Mouse (Mus musculus) granulocyte monocyte progenitor cell, adult 5-6 weeks (primary cell): Measurements from ENCODE around the gene Apc2. TPM values are rescaled to one million over a fixed set of nuclear protein-coding genes. Genes with fewer than 3 reads are reported as not detected.

Experiments
- ATAC-seq: replicated peaks from 2 replicates; pipeline ENCODE4 v1.8.0; 2016; ENCODE audit warnings: mild to moderate bottlenecking, moderate TSS enrichment, inconsistent platforms; ENCODE audit not compliant: poor library complexity, severe bottlenecking
- total RNA-seq, 2 experiments: library from RNA; stranded (forward) in 1 of 2; stranded (reverse) in 1 of 2; fragments of 200-712, 200-1000 nt in 1 of 2; fragments of >200 nt in 1 of 2; fragmentation: Nextera tagmentation in 1 of 2; gene quantifications; 2 replicates each; pipeline ENCODE4 v1.2.3; 2014 to 2017

The Apc2 gene
- total RNA-seq, 2 experiments from 2014 or later = not detected

DNA sequence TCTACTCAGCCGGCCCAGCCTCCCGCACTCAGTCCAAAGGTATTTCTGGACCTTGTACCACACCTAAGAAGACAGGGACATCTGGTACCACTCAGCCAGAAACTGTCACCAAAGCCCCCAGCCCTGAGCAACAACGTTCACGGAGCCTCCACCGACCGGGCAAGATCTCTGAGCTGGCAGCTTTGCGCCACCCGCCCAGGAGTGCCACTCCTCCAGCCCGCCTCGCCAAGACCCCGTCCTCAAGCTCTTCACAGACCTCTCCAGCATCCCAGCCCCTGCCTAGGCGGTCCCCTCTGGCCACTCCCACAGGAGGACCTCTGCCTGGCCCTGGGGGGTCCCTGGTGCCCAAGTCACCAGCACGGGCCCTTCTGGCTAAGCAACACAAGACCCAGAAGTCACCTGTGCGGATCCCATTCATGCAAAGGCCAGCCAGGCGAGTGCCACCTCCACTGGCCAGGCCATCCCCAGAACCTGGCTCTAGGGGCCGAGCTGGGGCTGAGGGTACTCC lies 18.8 kb downstream of the Apc2 start:
- ATAC-seq = no peak

DNA sequence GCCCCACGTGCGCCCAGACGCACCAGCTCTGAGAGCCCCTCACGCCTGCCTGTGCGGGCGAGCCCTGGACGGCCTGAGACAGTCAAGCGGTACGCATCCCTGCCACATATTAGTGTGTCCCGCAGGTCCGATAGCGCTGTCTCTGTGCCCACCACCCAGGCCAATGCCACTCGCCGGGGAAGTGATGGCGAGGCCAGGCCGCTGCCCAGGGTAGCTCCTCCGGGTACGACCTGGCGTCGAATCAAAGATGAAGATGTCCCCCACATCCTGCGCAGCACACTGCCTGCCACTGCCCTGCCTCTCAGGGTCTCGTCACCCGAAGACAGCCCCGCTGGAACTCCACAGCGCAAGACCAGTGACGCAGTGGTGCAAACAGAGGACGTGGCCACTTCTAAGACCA lies 19.5 kb downstream of the Apc2 start:
- ATAC-seq = no peak

DNA sequence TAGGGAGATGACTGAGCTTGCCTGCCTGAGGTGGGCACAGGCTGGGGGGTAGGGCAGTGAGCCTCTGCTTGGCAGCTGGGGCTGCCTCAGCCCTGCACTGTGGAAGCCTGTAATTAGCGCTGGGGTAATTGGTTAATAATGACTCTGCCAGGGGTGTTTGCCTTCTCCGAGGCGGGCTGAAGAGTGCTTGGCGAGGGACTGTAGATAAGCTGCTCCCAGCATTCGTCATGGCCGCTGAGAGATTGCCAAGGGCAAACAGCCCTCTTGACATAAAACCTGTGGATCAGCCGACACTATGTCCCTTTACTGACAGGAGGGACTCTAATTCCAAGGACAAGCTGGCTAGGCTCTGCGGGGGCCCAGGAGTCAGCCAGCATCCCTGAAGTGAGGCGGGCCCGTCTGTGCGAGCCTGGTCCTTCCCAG lies 20.6 kb downstream of the Apc2 start:
- ATAC-seq = no peak

DNA sequence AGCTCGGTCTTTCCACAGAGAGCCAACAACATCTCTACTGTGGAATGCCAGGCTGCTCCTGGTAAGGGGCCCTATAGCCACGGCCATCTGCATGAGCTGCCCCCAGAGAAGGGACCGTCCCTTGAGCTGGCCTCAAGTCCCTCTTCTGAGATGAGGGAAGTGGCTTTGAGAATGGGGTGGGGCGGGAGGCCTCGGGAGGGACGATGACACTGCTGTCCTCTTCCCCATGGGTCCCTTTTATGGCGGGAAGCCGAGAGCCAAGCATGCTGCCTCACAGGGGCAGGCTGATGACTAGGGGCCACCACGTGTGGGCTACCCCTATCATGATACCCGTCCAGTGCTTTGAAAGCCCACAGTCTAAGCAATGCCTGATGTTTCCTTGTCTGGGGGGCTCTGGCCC lies 21.2 kb downstream of the Apc2 start:
- no peak for ATAC-seq

DNA sequence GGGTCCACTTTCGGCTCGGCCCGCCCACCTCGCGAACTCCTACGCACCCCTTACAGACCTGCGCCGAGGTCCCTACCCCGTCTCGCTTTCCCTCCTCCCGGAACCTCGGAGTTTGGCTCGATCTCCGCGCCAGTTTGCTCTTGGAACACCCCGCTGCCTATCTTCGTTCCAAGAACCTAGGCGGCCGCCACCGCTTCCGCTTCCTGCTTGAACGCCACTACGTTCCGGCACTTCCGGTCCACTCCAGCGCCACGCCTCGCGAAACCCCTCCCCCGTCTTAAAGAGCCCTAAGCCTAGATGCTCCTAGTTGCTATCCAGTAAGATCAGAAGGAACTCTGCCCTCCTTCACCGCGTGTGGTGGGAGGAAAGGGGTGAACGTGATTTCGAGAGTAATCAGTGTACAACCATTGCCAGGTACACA lies 24.6 kb downstream of the Apc2 start, which contains the start of gene 2310011J03Rik:
Gene 2310011J03Rik (minus strand): TSS at position 198 of the 421 bp plus-strand sequence.
- ATAC-seq = peak; percentile 60

DNA sequence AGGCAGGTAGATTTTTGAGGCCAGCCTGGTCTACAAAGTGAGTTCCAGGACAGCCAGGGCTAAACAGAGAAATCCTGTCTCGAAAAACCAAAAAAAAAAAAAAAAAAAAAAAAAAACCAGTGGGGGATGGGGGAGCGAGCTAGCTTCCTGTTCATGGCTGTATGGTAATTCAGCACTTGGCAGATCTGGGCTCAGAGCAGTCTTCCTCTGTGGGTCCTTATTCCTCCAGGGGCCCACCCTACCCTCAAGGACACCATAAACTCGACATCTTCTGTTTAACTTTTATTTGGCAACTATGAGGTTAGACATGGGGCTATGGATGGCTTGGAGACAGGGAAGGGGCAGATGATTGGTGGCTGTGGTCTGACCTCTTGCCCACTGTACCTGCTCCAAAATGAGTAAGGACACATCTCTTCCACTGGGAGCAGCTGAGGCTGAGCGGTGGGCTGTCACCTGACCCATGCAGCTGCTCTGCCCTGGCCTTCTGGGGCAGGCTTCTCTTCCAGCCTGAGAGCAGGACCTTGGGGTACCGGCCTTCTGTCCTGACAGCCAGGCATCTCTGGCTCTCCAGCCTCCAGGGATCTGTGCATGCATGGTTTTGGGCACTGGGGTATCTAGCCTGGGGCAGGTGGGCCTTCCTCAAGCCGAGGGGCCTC lies 25.4 kb downstream of the Apc2 start:
- ATAC-seq = no peak

DNA sequence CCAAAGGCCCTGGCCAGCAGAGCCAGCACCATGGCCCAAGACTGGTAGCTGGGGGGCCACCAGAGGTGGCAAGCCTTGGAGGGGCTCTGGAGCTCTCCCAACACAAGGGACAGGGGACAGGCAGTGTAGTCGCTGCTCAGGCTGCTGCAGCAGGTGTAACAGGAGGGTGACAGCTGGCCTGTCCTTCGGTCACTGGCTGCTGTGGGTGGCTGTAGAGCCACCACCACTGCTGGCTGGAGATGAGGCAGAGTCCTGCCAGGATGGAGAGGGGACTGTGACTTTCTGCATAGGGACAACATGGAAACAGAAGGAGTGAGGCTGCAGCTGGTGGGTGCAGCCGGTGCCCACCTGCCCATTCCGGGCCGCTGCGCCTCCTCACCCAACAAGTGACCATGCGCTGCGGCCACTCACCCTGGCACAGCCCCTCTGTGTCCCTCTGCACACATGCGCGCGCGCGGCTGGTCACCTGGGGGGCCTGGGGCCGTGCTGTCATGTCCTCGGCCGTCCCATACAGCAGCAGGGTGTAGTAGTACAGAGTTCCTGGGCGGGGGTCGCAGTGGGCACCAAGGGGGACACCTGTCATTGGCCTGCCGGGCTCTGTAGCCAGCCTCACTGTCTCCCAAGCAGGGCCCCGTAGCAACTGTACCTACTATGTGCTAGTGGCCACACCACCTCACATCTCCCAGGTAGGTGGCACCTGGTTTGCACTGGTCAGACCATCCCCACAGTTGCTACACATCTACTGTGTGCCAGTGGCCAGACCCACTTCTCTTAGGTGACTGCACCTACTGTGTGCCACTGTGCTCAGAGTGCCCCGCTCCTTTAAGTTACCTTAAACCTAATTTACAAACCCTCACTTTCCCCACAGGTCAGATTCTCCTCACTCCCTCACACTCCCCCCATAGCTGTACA lies 26.1 kb downstream of the Apc2 start:
- ATAC-seq = no peak

DNA sequence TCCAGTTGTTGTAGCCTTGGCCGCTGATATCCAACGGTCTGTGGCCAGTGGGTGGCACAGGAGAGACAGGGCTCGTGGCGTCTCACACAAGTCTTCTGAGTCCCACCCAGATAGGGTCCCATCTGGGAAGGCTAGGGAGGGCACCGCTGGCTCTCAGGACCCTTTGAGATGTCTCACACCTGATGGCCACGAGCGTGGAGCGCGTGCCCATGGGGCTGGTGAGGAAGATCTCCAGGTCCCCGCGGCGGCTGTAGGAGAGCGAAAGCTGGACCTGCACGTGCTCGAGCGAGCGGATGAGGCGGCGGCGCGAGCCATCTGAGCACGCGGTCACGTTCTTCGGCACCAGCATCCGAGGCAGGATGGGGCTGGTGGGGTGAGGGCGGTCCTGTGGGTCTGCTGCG lies 27.0 kb downstream of the Apc2 start:
- ATAC-seq = 0 out of 2 replicates have a peak, but pooled peaks have one; percentile 10

DNA sequence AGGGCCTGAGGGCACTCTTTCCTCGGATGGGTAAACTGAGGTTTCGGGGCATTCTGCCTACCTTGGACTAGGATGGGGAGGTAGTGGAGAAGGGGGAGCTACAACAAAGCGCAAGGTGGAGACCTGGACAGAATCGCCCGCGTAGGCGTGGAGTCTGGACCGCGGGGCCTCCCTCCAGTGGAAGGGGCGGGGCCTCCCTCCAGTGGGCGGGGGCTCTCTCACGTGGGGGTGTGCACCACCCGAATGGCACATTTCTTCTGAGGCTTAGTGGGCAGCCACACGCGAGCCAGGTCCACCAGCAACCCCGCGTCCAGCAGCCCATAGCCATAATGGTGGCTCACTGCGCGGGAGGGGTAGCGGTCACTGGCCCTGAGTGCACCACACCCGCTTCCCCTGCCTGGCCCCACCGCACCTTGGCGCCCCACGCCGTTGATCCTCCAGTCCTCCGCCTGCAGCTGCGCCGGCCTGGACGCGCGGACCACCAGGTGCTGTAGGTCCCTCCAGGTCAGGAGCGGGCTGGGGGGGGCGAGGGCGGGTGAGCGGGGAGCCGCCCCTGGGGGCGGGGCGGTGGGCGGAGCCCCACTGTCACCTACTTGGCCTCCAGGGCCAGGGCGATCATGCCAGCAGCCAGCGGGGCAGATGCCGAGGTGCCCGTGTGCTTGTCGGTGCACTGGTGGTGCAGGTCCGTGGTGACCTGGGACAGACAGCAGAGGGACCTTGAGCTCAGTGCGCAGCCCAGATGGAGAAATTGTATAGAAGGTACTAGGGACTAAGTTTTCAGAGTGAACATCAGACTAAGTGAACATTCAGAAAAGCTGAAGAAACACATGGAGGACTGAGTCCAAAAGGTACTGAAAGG lies 27.7 kb downstream of the Apc2 start:
- peak; percentile 49 for ATAC-seq

DNA sequence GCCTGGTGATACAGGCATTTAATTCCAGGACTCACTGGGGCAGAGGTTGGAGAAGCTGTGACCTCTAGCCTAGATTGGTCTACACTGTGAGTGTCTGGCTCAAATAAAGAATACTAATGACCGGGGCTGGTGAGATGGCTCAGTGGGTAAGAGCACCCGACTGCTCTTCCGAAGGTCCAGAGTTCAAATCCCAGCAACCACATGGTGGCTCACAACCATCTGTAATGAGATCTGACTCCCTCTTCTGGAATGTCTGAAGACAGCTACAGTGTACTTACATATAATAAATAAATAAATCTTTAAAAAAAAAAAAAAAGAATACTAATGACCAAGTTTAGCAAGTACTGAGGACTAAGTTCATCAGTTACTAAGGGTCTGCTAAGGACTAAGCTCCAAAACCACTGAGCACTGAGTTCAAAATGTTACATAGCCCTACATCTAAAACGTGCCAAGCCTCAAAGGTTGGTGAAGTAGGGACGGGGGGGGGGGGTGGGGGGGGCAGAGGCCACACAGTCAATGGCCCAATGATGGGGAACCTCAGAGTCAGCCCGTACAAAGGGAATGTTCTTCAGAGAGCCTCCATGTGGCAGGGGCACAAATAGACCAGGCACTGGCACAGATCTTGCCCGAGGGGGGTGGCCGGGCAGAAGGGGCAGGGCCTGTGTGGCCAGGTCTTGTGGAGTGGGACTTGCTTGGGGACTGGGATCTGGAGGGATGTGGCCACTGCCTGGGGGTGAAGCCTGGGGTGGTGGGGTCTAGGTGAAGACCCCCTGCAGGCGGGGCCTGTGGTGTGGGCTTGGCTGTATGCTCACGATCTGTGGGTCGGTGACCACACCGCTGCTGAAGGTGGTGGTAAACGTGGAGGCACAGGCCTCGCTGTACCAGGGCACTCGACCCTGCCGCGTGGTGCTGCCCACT lies 28.6 kb downstream of the Apc2 start:
- ATAC-seq = no peak

DNA sequence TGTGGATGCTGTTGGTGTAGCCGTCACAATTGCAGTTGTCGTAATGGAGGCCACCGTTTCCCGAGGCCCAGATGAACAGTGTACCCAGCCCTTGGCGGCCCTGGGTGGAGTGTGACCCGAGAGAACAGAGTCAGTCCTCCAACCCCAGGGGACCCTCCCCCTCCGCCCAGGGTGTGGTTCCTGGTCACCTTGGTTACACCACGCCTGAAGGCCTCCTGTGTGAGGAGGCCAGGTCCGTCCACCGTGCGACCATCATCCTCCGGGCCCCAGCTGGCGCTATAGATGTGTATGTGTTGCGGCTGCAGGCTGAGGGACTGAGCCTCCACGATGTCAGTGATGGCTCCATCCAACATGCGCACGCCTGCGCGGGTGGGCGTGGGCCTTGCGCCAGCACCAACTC lies 29.3 kb downstream of the Apc2 start:
- ATAC-seq = no peak

DNA sequence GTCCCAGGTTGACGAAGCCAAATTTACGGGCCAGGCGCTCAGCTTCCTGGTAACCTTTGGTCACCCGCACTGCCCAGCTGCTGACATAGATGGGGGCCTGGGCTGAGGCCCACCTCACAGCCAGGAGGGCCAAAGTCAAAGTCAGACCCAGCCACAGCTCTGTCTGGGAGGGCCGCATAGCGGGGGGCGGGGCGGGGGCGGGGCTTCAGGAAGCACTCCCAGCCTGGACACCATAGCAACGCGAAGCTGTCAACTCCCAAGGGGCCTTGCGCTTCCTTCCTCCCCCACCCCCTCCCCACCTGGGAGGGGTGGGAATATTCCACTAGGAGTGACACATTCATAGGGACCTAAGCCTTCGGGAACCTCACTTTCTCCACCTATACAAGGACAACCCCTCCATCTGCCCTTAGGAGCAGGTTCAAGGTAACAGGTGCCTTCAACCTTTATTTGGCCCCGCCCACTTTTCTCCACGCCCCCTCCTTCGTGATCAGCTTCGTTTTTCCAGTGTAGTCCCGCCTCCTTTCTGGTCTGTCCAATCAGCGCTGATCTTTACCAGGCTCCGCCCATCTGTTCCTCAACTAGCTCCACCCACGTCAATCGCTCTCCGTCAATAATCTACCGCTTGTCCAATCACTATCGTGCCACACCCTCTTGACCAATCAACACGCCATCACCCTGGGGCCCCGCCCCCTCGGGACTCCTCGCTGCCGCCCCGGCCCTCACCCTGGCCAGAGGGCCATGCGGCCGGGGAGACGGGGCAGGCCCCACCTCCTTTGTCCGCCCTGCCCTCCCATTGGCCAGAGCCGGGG lies 33.7 kb downstream of the Apc2 start, which contains the start of the genes Pcsk4 and Reep6:
Gene Pcsk4 (minus strand): TSS at position 226 of the 809 bp plus-strand sequence.
Gene Reep6 (plus strand): TSS at position 681 of the 809 bp plus-strand sequence.
- peak; percentile 95 for ATAC-seq

DNA sequence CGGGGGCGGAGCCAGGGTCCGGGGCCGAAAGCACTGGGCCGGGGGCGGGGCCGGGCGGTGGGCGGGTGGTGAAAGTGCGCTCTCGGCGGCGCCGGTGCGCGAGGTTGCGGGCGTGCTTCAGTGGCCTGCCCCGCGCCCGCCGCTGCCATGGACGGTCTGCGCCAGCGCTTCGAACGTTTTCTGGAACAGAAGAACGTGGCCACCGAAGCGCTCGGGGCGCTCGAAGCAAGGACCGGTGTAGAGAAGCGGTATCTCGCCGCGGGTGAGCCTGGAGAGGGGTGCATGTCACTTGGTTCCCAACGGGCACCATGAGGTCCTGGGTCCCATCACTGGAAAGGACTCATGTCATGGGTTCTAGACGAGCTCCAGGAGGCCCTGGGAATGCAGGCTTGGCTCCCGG lies 34.3 kb downstream of the Apc2 start:
- no peak for ATAC-seq

DNA sequence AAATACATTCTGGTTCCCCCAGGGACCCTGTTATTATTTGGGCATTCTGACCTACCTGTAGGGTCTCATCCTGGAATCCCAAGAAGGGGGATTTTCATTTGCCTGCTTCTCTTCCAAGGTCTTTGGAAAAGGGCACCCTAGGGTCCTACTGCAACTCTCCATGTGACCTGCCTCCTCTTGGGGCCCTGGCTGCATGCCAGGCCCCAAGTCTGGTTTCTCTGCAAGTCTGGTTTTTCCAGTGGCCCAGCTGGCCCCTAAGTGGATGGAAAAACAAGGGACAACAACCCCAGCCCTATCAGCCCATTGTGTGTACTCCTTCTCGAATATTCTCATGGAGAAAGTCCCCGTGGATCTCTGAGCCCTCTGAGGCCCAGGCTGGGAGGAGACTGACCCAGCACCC lies 35.1 kb downstream of the Apc2 start:
- ATAC-seq = no peak

DNA sequence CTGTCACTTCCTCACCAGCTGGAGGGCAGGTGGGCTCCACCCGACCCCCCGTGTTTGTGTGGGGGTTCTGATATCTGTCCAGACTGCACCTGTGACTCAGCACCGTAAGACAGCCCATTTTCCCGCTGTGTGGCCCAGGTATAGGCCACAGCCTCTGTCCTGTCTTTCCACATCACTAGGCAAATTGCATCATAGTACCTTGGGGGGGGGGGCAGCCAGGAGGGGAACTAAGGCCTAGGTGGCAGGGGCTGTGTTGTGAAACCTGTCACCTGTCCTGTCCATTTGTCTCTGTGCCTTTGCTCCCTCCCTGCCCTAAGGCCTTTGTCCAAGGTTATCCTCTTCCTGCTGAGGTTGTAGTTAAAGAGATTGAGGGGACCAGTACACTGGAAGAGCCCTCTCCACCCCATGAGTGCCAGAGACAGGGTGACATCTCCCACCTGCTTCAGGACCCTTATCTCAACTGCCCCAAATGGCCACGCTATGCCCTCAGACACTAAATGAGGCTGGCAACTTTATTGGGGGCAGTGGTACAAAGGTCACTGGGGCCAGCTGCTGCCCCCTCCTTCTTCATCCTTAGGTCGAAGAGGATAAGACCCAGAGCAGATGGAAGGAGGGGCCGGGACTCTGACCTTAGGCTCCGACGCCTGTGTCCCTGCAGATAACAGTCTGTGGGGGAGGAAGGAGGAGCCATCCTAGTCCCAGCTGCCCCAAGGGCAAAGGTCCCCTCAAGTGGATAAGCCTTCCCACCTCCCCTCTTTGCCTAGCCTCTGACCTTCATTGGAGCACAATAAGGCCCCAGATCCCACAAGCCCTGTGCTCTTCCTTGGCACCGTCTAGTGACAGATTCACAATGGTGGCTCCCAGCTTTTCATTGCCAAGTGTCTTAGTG lies 36.1 kb downstream of the Apc2 start:
- ATAC-seq = no peak

DNA sequence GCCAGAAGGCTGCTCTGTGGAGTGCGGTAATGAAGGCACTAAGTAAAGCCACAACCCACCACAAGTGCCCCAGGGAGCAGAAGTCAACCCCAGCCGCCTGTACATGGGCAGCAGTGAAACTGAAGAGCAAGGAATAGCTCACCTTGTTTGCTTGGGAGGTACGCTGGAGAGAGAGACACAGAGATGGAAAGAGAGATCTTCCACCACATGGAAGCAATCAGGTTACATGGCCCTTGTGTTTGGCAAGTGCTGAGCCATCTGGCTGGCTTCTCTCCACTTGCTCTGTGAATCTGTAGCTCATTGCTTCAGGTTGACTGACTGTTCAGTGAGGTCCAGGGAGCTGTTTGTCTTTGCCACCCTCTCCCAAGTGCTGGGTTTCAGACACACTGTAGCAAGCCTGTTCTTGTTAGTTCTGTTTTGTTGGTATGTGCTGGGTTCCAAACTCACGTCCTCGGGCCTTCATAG lies 36.8 kb downstream of the Apc2 start:
- no peak for ATAC-seq

DNA sequence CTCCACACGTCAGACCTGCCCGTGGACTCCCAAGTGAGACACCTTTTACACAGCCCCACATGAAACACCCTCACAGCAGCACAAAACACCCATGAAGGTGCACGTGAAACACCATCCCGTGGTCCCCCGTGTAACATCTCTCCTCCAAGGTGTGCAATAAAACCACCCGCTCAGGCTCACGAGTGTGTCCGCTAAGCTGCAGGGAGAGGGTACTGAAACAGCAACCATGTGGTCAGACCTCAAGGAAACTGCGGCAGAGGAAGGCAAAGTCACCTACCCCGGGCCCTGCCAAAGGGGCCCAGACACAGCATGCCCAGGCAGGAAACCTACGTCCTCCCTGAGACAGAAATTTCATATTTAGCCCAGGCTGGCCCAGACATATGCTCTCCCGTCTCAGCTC lies 40.5 kb downstream of the Apc2 start:
- no peak for ATAC-seq
